Mouse (Mus musculus): Measurements from ENCODE around the gene Gdnf. TPM values are rescaled to one million over a fixed set of nuclear protein-coding genes. Genes with fewer than 3 reads are reported as not detected.

The Gdnf gene
- not detected for polyA plus RNA-seq (2015; fragmentation: Illumina TruSeq; extraction: RNeasy Lipid Tissue Mini Kit (QIAGEN cat#74804); ENCODE audit: insufficient read depth, low read depth, low replicate concordance)

DNA sequence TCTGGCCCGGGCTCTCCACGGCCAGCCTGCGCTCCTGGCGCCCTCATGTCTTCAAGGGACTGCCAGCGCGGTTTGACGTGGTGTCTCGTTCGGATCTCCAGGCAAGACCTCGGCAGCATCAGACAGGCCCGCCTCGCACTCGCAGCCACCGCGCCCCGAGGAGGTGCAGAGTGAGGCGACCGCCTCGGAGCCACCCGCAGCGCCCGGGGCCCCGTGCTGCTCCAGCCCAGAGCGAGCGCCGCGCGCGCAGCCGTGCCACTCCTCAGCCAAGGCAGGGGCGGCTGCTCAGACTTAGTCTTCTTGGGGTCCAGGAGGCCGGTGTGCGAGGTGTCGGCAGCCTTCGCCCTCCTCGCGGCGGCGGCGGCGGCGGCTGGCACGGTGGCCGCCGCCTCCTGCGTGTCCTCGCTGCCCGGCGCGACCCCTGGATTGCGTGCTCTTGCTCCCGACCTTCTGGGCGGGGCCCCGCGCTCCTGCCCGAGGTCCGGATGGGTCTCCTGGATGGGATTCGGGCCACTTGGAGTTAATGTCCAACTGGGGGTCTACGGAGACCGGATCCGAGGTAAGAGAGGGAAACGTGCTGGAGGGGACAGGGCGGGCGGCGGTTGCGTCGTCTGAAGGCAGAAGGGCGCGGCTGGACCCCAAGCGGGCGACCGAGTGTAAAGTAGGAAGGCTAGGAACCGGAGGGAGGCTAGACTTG, at the start of gene Gdnf:
TSS of gene Gdnf (plus strand) at position 291 of the 697 bp plus-strand sequence.

Measured in pancreas, adult 10 weeks (tissue).